Mouse (Mus musculus): Measurements from ENCODE around the gene Ccl27a.

DNA sequence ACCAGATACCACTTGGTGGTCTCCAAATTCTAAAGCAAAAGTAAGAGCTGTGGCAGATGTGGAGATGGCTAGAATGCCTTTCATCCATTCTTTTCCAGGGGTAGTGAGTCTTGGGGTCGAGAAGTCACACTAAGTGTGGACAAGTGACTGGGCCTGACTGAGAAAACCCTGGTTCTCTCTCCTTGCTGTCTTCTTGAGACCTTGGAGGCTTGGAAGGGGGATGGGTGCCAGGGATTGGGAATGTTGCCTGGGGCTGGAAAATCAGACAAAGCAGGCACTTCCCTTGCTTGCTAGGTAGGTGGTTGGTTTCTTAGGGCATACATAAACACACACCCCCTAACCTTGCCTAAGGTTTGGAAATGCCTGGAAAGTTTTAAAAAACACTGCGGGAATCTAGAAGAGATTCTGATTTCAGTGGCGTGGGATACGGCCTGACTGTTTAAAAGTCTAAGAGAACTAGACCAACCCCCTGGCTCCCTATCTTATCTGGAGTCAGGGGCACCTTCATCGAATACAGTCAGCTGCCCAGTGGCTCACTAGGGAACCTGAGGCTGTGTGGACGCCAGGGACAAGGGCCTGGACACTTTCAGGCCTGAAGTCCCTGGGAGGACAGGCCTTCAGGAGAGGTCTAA lies 14.3 kb downstream of the Ccl27a start:
- TF ChIP-seq POLR2A (IDR thresholded peaks at IDR 0.05; ENCODE audit: insufficient read depth, low read depth, low read length), result no peak
- TF ChIP-seq CTCF (IDR thresholded peaks at IDR 0.05), result no peak

Measured in heart, adult 2 months (tissue).